Mouse (Mus musculus): Measurements from ENCODE around the gene Hdac5. TPM values are rescaled to one million over a fixed set of nuclear protein-coding genes. Genes with fewer than 3 reads are reported as not detected.

Hdac5 gene
- total and polyA plus RNA-seq, 3 experiments = 24.4 to 42.8 (median 30.7) TPM

DNA sequence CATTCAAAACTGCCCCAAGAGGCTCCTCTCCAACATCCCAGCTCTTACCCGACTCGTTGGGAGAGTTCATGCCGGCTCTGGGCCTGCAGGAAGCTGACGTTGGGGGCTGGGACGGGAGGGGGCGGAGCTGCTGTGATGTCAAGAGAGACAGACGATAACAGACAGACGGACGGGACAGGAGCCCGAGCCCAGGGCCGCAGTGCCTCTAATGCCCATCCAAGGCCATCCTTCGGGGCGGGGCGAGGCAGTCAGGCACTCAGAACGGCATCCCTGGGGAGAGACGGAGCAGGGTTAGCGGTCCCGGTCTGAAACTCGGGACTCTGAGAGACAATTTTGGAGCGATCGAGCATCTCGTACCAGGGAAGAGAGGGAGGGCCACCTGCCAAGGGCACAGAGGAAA lies 5.3 kb downstream of the Hdac5 start:
- Histone ChIP-seq H3K9me3 (replicated peaks) (no peaks in the 10 kb centered on the region), H3K4me3 (ENCODE audit: low read depth, low read length) (no peak overlapping the region), H3K4me1 (ENCODE audit: insufficient read depth, low read depth, low read length) (peaks cover 81% of the 10 kb centered on the region), H3K27me3 (ENCODE audit: insufficient read depth, low read length) (peaks cover 57% of the 10 kb centered on the region), H3K36me3 (replicated peaks) (no peaks in the 10 kb centered on the region)
- no peak for DNase-seq (ENCODE audit: low spot score)
- no peak for ATAC-seq (ENCODE audit: extremely low read depth, insufficient number of reproducible peaks, low FRiP score, poor library complexity, severe bottlenecking)
- TF ChIP-seq TAL1 (conservative IDR thresholded peaks at IDR 0.05; ENCODE audit: low read depth, low read length) (no peak), POLR2AphosphoS5 (IDR thresholded peaks at IDR 0.05; ENCODE audit: insufficient replicate concordance, low read depth, low read length) (no peak), GATA2 (IDR thresholded peaks at IDR 0.05; ENCODE audit: borderline replicate concordance, low read depth, low read length) (no peak)

DNA sequence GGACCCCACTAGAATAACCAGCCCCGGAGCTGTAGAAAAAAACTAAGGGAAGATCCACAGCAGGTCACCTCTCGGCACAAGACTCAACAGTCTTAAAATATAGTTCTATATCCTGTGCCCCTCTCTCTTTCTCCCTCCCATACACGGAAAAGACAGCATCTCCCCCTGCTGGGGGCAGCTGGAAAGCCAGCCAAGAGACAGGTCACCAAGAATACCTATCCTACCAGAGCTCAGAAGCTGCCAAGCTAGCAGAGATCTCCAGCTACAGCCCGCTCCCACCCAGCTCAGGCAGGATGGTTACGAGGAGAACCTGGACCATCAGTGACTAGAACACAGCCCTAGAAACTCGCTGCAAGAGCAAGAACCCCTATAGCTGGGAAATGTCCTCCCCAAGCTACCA lies 6.8 kb downstream of the Hdac5 start:
- Histone ChIP-seq H3K4me1 (ENCODE audit: insufficient read depth, low read depth, low read length) (peaks cover 81% of the 10 kb centered on the region), H3K9me3 (replicated peaks) (no peaks in the 10 kb centered on the region), H3K36me3 (replicated peaks) (peaks cover under 1% of the 10 kb centered on the region), H3K27me3 (ENCODE audit: insufficient read depth, low read length) (peaks cover 45% of the 10 kb centered on the region), H3K4me3 (ENCODE audit: low read depth, low read length) (no peak overlapping the region)
- TF ChIP-seq CTCF (IDR thresholded peaks at IDR 0.05; ENCODE audit: low read depth, low read length) = peak; percentile 70
- TF ChIP-seq GATA2 (IDR thresholded peaks at IDR 0.05; ENCODE audit: borderline replicate concordance, low read depth, low read length) = no peak
- TF ChIP-seq POLR2AphosphoS5 (IDR thresholded peaks at IDR 0.05; ENCODE audit: insufficient replicate concordance, low read depth, low read length) = no peak
- DNase-seq (ENCODE audit: low spot score) (peak; percentile 78), ATAC-seq (ENCODE audit: extremely low read depth, insufficient number of reproducible peaks, low FRiP score, poor library complexity, severe bottlenecking) (no peak)

DNA sequence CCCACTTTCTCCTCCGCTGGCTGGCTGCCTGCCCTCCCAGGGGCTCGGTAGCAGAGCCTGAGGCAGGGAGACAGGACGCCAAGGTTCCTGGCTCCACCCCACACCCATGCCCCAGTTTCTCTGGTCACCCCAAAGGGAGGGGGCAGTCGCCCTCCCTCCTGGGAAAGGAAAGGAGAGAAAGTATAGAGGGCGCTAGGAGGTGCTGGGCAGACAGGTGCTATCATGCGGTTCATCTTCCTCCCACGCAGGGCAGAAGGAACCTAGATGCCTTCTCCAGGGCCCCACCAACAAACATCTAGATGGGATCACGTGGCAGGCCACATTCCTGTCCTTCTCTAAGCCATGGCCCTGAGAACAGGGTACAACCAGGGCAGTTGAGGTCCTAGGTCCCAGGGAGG lies 8.0 kb downstream of the Hdac5 start:
- ATAC-seq (ENCODE audit: extremely low read depth, insufficient number of reproducible peaks, low FRiP score, poor library complexity, severe bottlenecking) = no peak; the same call in 1 of the 2 replicates
- TF ChIP-seq POLR2AphosphoS5 (IDR thresholded peaks at IDR 0.05; ENCODE audit: insufficient replicate concordance, low read depth, low read length) = no peak
- TF ChIP-seq GATA2 (IDR thresholded peaks at IDR 0.05; ENCODE audit: borderline replicate concordance, low read depth, low read length) = no peak
- no peak for TF ChIP-seq CTCF (IDR thresholded peaks at IDR 0.05; ENCODE audit: low read depth, low read length)
- TF ChIP-seq GATA1 (IDR thresholded peaks at IDR 0.05; ENCODE audit: borderline replicate concordance, low read length) = no peak
- H3K4me3 ChIP-seq (ENCODE audit: low read depth, low read length) = peak overlapping the region; percentile 61; the same call in 1 of the 2 replicates
- peaks cover 34% of the 10 kb centered on the region for H3K27me3 ChIP-seq (ENCODE audit: insufficient read depth, low read length)
- H3K36me3 ChIP-seq (replicated peaks) = peaks cover 3% of the 10 kb centered on the region
- peaks cover 82% of the 10 kb centered on the region for H3K4me1 ChIP-seq (ENCODE audit: insufficient read depth, low read depth, low read length)
- H3K9me3 ChIP-seq (replicated peaks) = no peaks in the 10 kb centered on the region
- DNase-seq (ENCODE audit: low spot score) = peak; percentile 66

DNA sequence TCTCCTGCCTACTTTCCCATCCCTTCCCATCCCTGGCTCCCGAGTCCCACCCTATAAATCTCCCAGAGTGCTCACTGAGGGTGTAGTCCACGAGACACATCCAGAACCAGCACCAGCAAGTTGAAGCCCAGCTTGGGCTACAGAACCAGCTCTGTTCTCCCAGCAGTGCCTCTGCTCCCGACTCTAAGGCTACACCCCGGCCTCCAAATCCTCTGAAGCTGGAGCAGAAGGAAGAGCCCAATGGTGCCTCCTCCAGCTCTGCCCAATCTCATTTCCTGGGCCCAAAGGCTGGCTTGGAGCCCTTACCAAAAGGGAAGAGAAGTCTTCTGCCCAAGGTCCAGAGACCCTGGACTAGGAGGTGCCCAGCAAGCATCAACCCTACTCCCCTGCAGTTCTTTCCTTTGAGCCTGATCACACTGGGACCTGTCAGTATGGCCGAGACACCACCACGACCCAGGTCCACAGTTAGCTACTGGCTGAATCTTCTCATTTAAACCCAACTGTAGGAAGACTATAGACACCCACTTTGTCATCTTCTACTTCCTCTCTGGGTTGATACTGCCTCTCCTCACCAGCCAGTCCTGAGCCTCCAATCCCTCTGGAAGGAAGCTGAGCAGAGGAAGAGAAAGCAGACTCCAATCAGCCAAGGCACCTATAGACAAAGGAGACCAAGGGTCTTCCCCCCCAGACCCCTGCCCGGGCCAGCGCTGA lies 8.6 kb downstream of the Hdac5 start:
- H3K4me3 ChIP-seq (ENCODE audit: low read depth, low read length) = peak overlapping the region; percentile 61; the same call in 1 of the 2 replicates
- no peak for TF ChIP-seq CTCF (IDR thresholded peaks at IDR 0.05; ENCODE audit: low read depth, low read length)
- no peak for TF ChIP-seq TAL1 (conservative IDR thresholded peaks at IDR 0.05; ENCODE audit: low read depth, low read length)
- no peak for TF ChIP-seq GATA1 (IDR thresholded peaks at IDR 0.05; ENCODE audit: borderline replicate concordance, low read length)
- no peak for TF ChIP-seq GATA2 (IDR thresholded peaks at IDR 0.05; ENCODE audit: borderline replicate concordance, low read depth, low read length)
- no peak for TF ChIP-seq POLR2AphosphoS5 (IDR thresholded peaks at IDR 0.05; ENCODE audit: insufficient replicate concordance, low read depth, low read length)
- no peaks in the 10 kb centered on the region for H3K9me3 ChIP-seq (replicated peaks)
- no peak for ATAC-seq (ENCODE audit: extremely low read depth, insufficient number of reproducible peaks, low FRiP score, poor library complexity, severe bottlenecking)
- H3K36me3 ChIP-seq (replicated peaks) = peaks cover 5% of the 10 kb centered on the region
- H3K27me3 ChIP-seq (ENCODE audit: insufficient read depth, low read length) = peaks cover 30% of the 10 kb centered on the region
- no peak for DNase-seq (ENCODE audit: low spot score)
- H3K4me1 ChIP-seq (ENCODE audit: insufficient read depth, low read depth, low read length) = peaks cover 82% of the 10 kb centered on the region

DNA sequence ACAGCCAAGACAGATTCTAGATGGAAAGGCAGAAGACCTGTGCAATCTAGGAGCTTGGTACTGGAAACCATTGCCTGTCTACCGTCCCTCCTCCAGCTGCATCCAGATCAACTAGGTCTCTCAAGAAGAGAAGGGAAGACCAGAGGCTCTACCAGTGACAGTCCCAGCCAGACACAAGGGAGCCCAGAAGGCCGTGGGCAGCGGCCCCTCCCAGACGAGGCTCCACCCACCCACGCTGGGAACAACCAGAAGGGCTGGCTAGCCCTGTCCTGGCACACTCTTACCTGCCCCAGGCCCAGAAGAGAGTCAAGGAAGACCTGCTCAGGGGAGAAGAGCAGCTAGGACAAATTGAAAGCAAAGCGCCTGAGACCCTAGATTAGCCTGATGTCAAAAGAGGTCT lies 9.5 kb downstream of the Hdac5 start:
- H3K4me3 ChIP-seq (ENCODE audit: low read depth, low read length) = peak overlapping the region; percentile 14; the same call in 1 of the 2 replicates
- H3K36me3 ChIP-seq (replicated peaks) = peaks cover 5% of the 10 kb centered on the region
- DNase-seq (ENCODE audit: low spot score) = no peak
- H3K9me3 ChIP-seq (replicated peaks) = no peaks in the 10 kb centered on the region
- no peak for TF ChIP-seq CTCF (IDR thresholded peaks at IDR 0.05; ENCODE audit: low read depth, low read length)
- TF ChIP-seq TAL1 (conservative IDR thresholded peaks at IDR 0.05; ENCODE audit: low read depth, low read length) = no peak
- TF ChIP-seq POLR2AphosphoS5 (IDR thresholded peaks at IDR 0.05; ENCODE audit: insufficient replicate concordance, low read depth, low read length) = no peak
- no peak for TF ChIP-seq GATA1 (IDR thresholded peaks at IDR 0.05; ENCODE audit: borderline replicate concordance, low read length)
- no peak for TF ChIP-seq GATA2 (IDR thresholded peaks at IDR 0.05; ENCODE audit: borderline replicate concordance, low read depth, low read length)
- H3K4me1 ChIP-seq (ENCODE audit: insufficient read depth, low read depth, low read length) = peaks cover 89% of the 10 kb centered on the region
- H3K27me3 ChIP-seq (ENCODE audit: insufficient read depth, low read length) = peaks cover 29% of the 10 kb centered on the region
- no peak for ATAC-seq (ENCODE audit: extremely low read depth, insufficient number of reproducible peaks, low FRiP score, poor library complexity, severe bottlenecking)

DNA sequence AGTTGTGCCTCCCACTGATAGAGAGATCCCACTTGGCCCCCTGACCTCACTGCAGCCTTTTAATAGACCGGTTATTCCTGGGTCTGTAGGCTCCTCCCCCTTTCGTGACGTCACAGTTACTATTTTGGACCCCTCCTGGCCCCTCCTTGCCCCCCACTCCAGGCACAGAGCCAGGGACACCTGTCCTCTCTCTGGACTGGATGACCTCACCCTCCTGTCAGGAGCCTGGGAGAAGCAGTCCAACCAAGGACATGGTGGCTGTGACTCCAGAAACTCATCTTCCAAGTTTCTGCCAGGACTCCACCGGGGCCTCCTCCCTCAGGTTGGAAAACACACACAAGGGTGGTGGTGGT lies 10.0 kb downstream of the Hdac5 start:
- TF ChIP-seq CTCF (IDR thresholded peaks at IDR 0.05; ENCODE audit: low read depth, low read length) = no peak
- TF ChIP-seq TAL1 (conservative IDR thresholded peaks at IDR 0.05; ENCODE audit: low read depth, low read length) = no peak
- TF ChIP-seq GATA1 (IDR thresholded peaks at IDR 0.05; ENCODE audit: borderline replicate concordance, low read length) = no peak
- no peak for ATAC-seq (ENCODE audit: extremely low read depth, insufficient number of reproducible peaks, low FRiP score, poor library complexity, severe bottlenecking)
- Histone ChIP-seq H3K36me3 (replicated peaks) (peaks cover 5% of the 10 kb centered on the region), H3K9me3 (replicated peaks) (no peaks in the 10 kb centered on the region), H3K4me3 (ENCODE audit: low read depth, low read length) (peak overlapping the region; percentile 70; the same call in 1 of the 2 replicates), H3K27me3 (ENCODE audit: insufficient read depth, low read length) (peaks cover 27% of the 10 kb centered on the region), H3K4me1 (ENCODE audit: insufficient read depth, low read depth, low read length) (peaks cover 88% of the 10 kb centered on the region)
- no peak for DNase-seq (ENCODE audit: low spot score)

All from G1E (cell line).